ENCODE assay signal across 12 mouse cellular contexts in genomic region chr2:72908191-72908910, GRCm38 (mm10).
DNase-seq lines count a peak whose midpoint lies in the region; ATAC-seq lines count a peak whose summit lies in the region.
"Had no signal": no experiment of that assay in that cellular context is flagged by ENCODE, and none has a peak within 500 bp of the region (broad histone marks: within the 10 kb centered on the region; RNA-seq: fewer than 3 reads in every experiment).

No protein-coding gene starts in this region.

- no peak overlapping the region for H3K27ac ChIP-seq in kidney, embryonic 14.5 days (ENCODE audit: low read depth, low read length)
- H3K27ac ChIP-seq in stomach, embryonic 15.5 days: no peak overlapping the region
- H3K27ac ChIP-seq in heart, embryonic 10.5 days: no peak overlapping the region
- H3K27ac ChIP-seq: macrophage had no signal

- H3K4me2 ChIP-seq in kidney, embryonic 14.5 days (replicated peaks; ENCODE audit: low read depth, low read length): no peak overlapping the region
- H3K4me2 ChIP-seq in stomach, embryonic 15.5 days: no peak overlapping the region

- no peaks in the 10 kb centered on the region for H3K4me1 ChIP-seq in kidney, embryonic 14.5 days (ENCODE audit: control insufficient read depth, insufficient read depth, low read length)
- no peaks in the 10 kb centered on the region for H3K4me1 ChIP-seq in stomach, embryonic 15.5 days
- no peaks in the 10 kb centered on the region for H3K4me1 ChIP-seq in heart, embryonic 10.5 days

- H3K27me3 ChIP-seq in kidney, embryonic 14.5 days (ENCODE audit: control insufficient read depth, insufficient read depth, low read length): no peaks in the 10 kb centered on the region
- H3K27me3 ChIP-seq in stomach, embryonic 15.5 days (replicated peaks): no peaks in the 10 kb centered on the region
- H3K27me3 ChIP-seq in heart, embryonic 10.5 days (ENCODE audit: insufficient read depth, poor library complexity, severe bottlenecking): no peaks in the 10 kb centered on the region

- WGBS in kidney, embryonic 14.5 days: 87% methylated on average over 20 of the region's 20 CpGs
- WGBS in stomach, embryonic 15.5 days: 52% methylated on average over 20 of the region's 20 CpGs
- 81% methylated on average over 20 of the region's 20 CpGs for WGBS in heart, embryonic 10.5 days

- H3K4me3 ChIP-seq in kidney, embryonic 14.5 days (ENCODE audit: low read length): no peak overlapping the region
- no peak overlapping the region for H3K4me3 ChIP-seq in stomach, embryonic 15.5 days (replicated peaks)
- no peak overlapping the region for H3K4me3 ChIP-seq in heart, embryonic 10.5 days
- H3K4me3 ChIP-seq: myocyte had no signal

- no peak overlapping the region for H3K9ac ChIP-seq in kidney, embryonic 14.5 days (ENCODE audit: low read depth, low read length)
- H3K9ac ChIP-seq in stomach, embryonic 15.5 days: no peak overlapping the region
- H3K9ac ChIP-seq: forebrain, postnatal 0 days had no signal

- no peak for ATAC-seq in kidney, embryonic 14.5 days (ENCODE audit: low FRiP score, low TSS enrichment)
- 0 out of 2 replicates have a peak, but pooled peaks have one; percentile 39 for ATAC-seq in stomach, embryonic 15.5 days (ENCODE audit: insufficient read depth, low FRiP score, low read depth)
- ATAC-seq: forebrain, postnatal 0 days; hindbrain, embryonic 16.5 days had no signal

- peak; percentile 60 for DNase-seq in kidney, adult 18-20 months
- DNase-seq in adipocyte (ENCODE audit: low spot score): peak; percentile 66
- peak; percentile 47 to 74 for DNase-seq in kidney, postnatal 25 days
- DNase-seq in right cerebral cortex, adult 2 months (ENCODE audit: low spot score in 2 of 2): no peak
- DNase-seq in heart, embryonic 10.5 days (ENCODE audit: low spot score): no peak
- no peak for DNase-seq in cerebellum, adult 11-12 months
- DNase-seq: forebrain, postnatal 0 days had no signal

- H3K36me3 ChIP-seq in kidney, embryonic 14.5 days (ENCODE audit: control insufficient read depth, insufficient read depth, low read length): no peaks in the 10 kb centered on the region
- no peaks in the 10 kb centered on the region for H3K36me3 ChIP-seq in stomach, embryonic 15.5 days
- H3K36me3 ChIP-seq in heart, embryonic 10.5 days: no peaks in the 10 kb centered on the region

- no peaks in the 10 kb centered on the region for H3K9me3 ChIP-seq in kidney, embryonic 14.5 days (ENCODE audit: control insufficient read depth, low read length)
- no peaks in the 10 kb centered on the region for H3K9me3 ChIP-seq in stomach, embryonic 15.5 days
- H3K9me3 ChIP-seq in heart, embryonic 10.5 days: no peaks in the 10 kb centered on the region

Comparison
In these comparisons a context has a peak if more than half of its experiments do, and no peak if none do; other contexts are left out.
1. DNase-seq: peak in kidney, adult 18-20 months (single experiment), adipocyte (single experiment) and kidney, postnatal 25 days (2 of 2); none in right cerebral cortex, adult 2 months (0 of 2), heart, embryonic 10.5 days (single experiment) and cerebellum, adult 11-12 months (single experiment).